Mouse (Mus musculus): Measurements from ENCODE around the gene Prdm1. TPM values are rescaled to one million over a fixed set of nuclear protein-coding genes. Genes with fewer than 3 reads are reported as not detected.

Prdm1 gene
- polyA plus RNA-seq, 1 experiment from 2014 or later = 3.2 TPM

GRCm38 (mm10) chr10:44391509-44392290 is 136.6 kb downstream of the Prdm1 start:
- H3K4me2 ChIP-seq (replicated peaks; ENCODE audit: low read depth, low read length) = no peak overlapping the region
- H3K27me3 ChIP-seq (replicated peaks; ENCODE audit: insufficient read depth, low read length) = no peaks in the 10 kb centered on the region
- DNase-seq (ENCODE audit: low spot score) (no peak), ATAC-seq (no peak)
- no peak overlapping the region for H3K9ac ChIP-seq (replicated peaks; ENCODE audit: low read depth)
- no peaks in the 10 kb centered on the region for H3K36me3 ChIP-seq (ENCODE audit: insufficient read depth, low read length)
- no peaks in the 10 kb centered on the region for H3K9me3 ChIP-seq (ENCODE audit: low read length)
- H3K27ac ChIP-seq (ENCODE audit: low read length) = no peak overlapping the region
- no peak overlapping the region for H3K4me3 ChIP-seq (ENCODE audit: low read depth, low read length)
- H3K4me1 ChIP-seq (ENCODE audit: insufficient read depth, low read depth, low read length) = no peaks in the 10 kb centered on the region
- WGBS = 51% methylated on average over 12 of the region's 12 CpGs
- TF ChIP-seq EP300 (IDR thresholded peaks at IDR 0.05) (no peak), CTCF (IDR thresholded peaks at IDR 0.05) (no peak)

GRCm38 (mm10) chr10:44390286-44390685 is 138.0 kb downstream of the Prdm1 start:
- no peak for DNase-seq (ENCODE audit: low spot score)

GRCm38 (mm10) chr10:44388706-44389233 is 139.5 kb downstream of the Prdm1 start:
- H3K4me3 ChIP-seq (ENCODE audit: low read depth, low read length) = no peak overlapping the region
- H3K27me3 ChIP-seq (replicated peaks; ENCODE audit: insufficient read depth, low read length) = no peaks in the 10 kb centered on the region
- TF ChIP-seq CTCF (IDR thresholded peaks at IDR 0.05) (no peak), EP300 (IDR thresholded peaks at IDR 0.05) (no peak)
- DNase-seq (ENCODE audit: low spot score) (no peak), ATAC-seq (no peak; the same call in 1 of the 2 replicates)
- H3K36me3 ChIP-seq (ENCODE audit: insufficient read depth, low read length) = no peaks in the 10 kb centered on the region
- no peaks in the 10 kb centered on the region for H3K4me1 ChIP-seq (ENCODE audit: insufficient read depth, low read depth, low read length)
- H3K27ac ChIP-seq (ENCODE audit: low read length) = no peak overlapping the region
- WGBS = 34% methylated on average over 11 of the region's 11 CpGs
- no peaks in the 10 kb centered on the region for H3K9me3 ChIP-seq (ENCODE audit: low read length)
- H3K9ac ChIP-seq (replicated peaks; ENCODE audit: low read depth) = no peak overlapping the region
- H3K4me2 ChIP-seq (replicated peaks; ENCODE audit: low read depth, low read length) = no peak overlapping the region

More at GRCm38 (mm10) chr10:44390286-44390685, 138.0 kb downstream of the Prdm1 start:
- H3K4me2 ChIP-seq (replicated peaks; ENCODE audit: low read depth, low read length) = no peak overlapping the region
- 70% methylated on average over 5 of the region's 5 CpGs for WGBS
- no peaks in the 10 kb centered on the region for H3K36me3 ChIP-seq (ENCODE audit: insufficient read depth, low read length)
- no peak overlapping the region for H3K27ac ChIP-seq (ENCODE audit: low read length)
- no peaks in the 10 kb centered on the region for H3K27me3 ChIP-seq (replicated peaks; ENCODE audit: insufficient read depth, low read length)
- H3K4me1 ChIP-seq (ENCODE audit: insufficient read depth, low read depth, low read length) = no peaks in the 10 kb centered on the region
- H3K9ac ChIP-seq (replicated peaks; ENCODE audit: low read depth) = no peak overlapping the region
- H3K4me3 ChIP-seq (ENCODE audit: low read depth, low read length) = no peak overlapping the region
- TF ChIP-seq CTCF (IDR thresholded peaks at IDR 0.05) (no peak), EP300 (IDR thresholded peaks at IDR 0.05) (no peak)
- ATAC-seq = no peak
- H3K9me3 ChIP-seq (ENCODE audit: low read length) = no peaks in the 10 kb centered on the region
